Mouse (Mus musculus) heart, adult 10 weeks (tissue): ENCODE results near the gene Taf9b. TPM values are rescaled to one million over a fixed set of nuclear protein-coding genes. Genes with fewer than 3 reads are reported as not detected.

ENCODE experiments used
- polyA plus RNA-seq: library from polyadenylated mRNA; stranded (reverse); fragments of 350-450 nt; fragmentation: Illumina TruSeq; extraction: RNeasy Lipid Tissue Mini Kit (QIAGEN cat#74804); gene quantifications from one replicate; pipeline ENCODE4 v1.2.3, GENCODE M21; 2014; ENCODE audit warnings: low read depth, low replicate concordance

Taf9b gene
- 14.9 TPM for polyA plus RNA-seq

DNA sequence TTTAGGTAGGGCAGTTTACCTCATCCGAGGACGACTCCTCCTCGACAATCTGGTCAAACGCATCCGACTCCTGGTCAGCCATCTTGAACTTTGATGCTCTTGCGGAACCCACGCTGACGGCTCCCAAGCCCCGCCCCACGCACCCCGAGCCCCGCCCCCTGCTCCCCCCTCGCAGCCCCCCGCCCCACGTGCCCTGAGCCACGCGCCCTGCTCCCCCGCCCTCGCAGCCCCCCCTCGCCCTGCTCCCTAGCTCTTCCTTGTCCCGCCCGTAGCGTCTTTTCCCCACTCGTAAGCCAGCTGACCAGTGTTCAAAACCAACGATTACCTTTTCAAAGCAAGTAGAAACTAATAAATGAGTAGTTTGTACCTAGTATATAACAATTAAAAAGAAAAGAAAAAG, at the start of gene Taf9b:
Gene Taf9b, minus strand, starts transcription at position 101 of the 400 bp plus-strand sequence.

DNA sequence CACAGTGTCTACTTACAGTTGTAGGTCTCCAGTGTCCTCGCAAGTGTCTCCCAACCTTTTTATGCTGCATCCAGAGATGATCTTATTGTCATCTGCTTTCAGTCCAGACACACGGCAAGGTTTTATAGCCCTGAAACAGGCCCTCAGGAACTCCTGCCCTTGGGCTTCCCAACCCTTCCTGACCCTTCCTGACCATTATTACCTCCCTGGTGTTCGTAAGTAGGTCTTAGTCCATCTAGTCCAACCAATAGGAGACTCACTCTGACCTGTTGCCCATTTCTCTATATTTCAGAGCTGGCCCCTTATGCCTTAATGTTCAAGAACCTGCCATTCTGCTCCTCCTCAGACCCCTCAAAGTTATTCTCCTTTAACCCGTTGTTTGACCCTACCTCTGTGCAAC, 34.3 kb upstream of the Taf9b start, which contains the start of gene Fnd3c2:
Gene Fnd3c2, minus strand, starts transcription at position 101 of the 400 bp plus-strand sequence.

DNA sequence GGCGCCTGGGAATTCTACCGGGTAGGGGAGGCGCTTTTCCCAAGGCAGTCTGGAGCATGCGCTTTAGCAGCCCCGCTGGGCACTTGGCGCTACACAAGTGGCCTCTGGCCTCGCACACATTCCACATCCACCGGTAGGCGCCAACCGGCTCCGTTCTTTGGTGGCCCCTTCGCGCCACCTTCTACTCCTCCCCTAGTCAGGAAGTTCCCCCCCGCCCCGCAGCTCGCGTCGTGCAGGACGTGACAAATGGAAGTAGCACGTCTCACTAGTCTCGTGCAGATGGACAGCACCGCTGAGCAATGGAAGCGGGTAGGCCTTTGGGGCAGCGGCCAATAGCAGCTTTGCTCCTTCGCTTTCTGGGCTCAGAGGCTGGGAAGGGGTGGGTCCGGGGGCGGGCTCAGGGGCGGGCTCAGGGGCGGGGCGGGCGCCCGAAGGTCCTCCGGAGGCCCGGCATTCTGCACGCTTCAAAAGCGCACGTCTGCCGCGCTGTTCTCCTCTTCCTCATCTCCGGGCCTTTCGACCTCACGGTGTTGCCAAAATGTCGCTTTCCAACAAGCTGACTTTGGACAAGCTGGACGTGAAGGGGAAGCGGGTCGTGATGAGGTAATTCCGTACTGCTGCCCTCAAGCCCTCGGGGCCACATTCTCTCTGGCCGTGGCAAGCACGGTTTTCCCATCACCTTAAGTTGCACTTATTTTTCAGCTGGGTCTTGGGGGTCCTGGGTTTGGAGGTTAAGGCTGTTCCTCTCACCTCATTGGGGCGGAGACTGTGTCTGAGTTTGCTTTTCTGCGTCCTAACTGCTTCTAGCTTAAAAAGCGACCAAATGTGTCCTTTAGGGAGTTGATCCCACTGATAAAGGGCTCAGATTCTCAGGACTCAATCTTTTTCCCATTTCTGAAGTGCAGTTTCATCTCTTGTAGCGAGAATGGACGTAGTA, 34.0 kb downstream of the Taf9b start, which contains the start of gene Pgk1:
Gene Pgk1, plus strand, starts transcription at position 388 of the 937 bp plus-strand sequence.

Other genes starting within 250 kb of the Taf9b start
- gene Magt1, start 209.3 kb downstream of the Taf9b start, polyA plus RNA-seq: 23.1 TPM
- gene Cox7b, start 205.5 kb downstream of the Taf9b start, polyA plus RNA-seq: 1,669 TPM
- gene Atp7a, start 193.9 kb downstream of the Taf9b start, polyA plus RNA-seq: 4.1 TPM
- 0.63 TPM for gene Tlr13, start 78.0 kb downstream of the Taf9b start, polyA plus RNA-seq
- 510 TPM for gene Pgk1, start 34.1 kb downstream of the Taf9b start, polyA plus RNA-seq
- gene Fnd3c2, start 34.2 kb upstream of the Taf9b start, polyA plus RNA-seq: not detected